In the genomic region with DNA sequence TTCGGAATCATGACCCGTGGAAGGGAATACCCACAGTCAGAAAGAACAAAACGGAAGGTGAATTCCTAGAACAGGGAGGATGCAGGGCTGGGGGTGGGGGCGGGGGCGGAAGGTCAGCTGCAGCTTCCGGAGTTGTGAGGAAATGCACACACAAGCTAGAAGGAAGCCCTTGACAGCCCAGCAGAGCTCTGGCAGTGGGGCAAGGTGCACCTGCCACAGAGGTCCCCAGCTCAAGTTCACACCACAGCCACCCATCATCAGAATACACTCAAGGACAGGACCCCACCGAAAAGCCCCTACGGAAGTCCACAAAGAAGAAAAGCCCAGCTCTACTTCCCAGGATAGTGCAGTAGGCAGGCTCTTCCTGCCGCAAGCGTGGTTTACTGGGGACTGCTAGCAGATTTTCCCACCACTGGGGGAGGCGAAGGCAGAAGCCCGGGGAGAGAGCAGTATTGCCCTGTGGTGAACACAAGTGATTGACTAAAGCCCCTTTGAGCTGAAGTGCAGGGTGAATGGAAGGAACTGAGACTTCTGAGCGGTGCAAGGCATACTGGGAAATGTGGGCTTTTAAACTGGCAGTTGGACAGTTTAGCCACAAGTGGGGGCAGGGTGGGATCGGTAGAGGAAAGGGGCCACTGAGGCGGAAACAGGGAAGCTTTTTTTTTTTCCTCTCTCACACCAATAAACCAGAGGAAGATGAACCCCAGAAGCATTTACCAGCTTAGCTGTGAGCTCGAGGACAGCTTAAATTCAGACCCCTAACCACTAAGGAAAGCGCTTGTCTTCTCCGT, we compare ENCODE assay signal across 8 mouse cellular contexts. TPM values are rescaled to one million over a fixed set of nuclear protein-coding genes. Genes with fewer than 3 reads are reported as not detected.
A peak's percentile ranks its signal among the peaks of the same experiment; 100 is the strongest.
DNase-seq lines count a peak whose midpoint lies in the region; ATAC-seq and TF ChIP-seq lines count a peak whose summit lies in the region.

No protein-coding gene starts in this region.

- intact Hi-C loops in heart, postnatal 25 days (cut with DNase I), result no loop called here
- intact Hi-C loops in heart, postnatal 14 days (cut with DNase I), result no loop called here

- no peaks in the 10 kb centered on the region for H3K9me3 ChIP-seq in lung, embryonic 14.5 days (ENCODE audit: low read depth, low read length)

- H3K27me3 ChIP-seq in lung, embryonic 14.5 days (ENCODE audit: insufficient read depth, low read length), result no peaks in the 10 kb centered on the region

- no peak overlapping the region for H3K4me3 ChIP-seq in lung, embryonic 14.5 days (ENCODE audit: low read depth, low read length)

- 54% methylated on average over 18 of the region's 18 CpGs for WGBS in lung, embryonic 14.5 days

- no peaks in the 10 kb centered on the region for H3K4me1 ChIP-seq in lung, embryonic 14.5 days (ENCODE audit: insufficient read depth)

- peak overlapping the region; percentile 16; the same call in 1 of the 2 replicates for H3K9ac ChIP-seq in lung, embryonic 14.5 days

- H3K4me2 ChIP-seq in lung, embryonic 14.5 days, result peak overlapping the region; percentile 40

- peak overlapping the region; percentile 73 for H3K27ac ChIP-seq in lung, embryonic 14.5 days (ENCODE audit: low read depth)

- peak; percentile 56 to 68 for DNase-seq in heart, adult 18-20 months
- DNase-seq in heart, postnatal 25 days (ENCODE audit: low spot score), result no peak
- peak; percentile 19 to 27 for DNase-seq in heart, postnatal 14 days
- DNase-seq in lung, embryonic 14.5 days, result peak; percentile 28
- peak; percentile 52 to 64 for DNase-seq in spleen, postnatal 10 days (ENCODE audit: low spot score in 2 of 2)
- DNase-seq in adipocyte (ENCODE audit: low spot score), result no peak
- no peak for DNase-seq in ovary, adult 18-20 months (ENCODE audit: low spot score)

- no peaks in the 10 kb centered on the region for H3K36me3 ChIP-seq in lung, embryonic 14.5 days (ENCODE audit: insufficient read depth)

- peak; percentile 73 for ATAC-seq in activated CD4-positive, CD25-positive, alpha-beta regulatory T cell, adult 4 months
- no peak for ATAC-seq in lung, embryonic 14.5 days (ENCODE audit: insufficient read depth)

- no peak for TF ChIP-seq CTCF in lung, embryonic 14.5 days (IDR thresholded peaks at IDR 0.05; ENCODE audit: low read depth)

RNA-seq across cellular contexts. Expression of gene Bex6, which starts 2.5 kb away (rescaled TPM):
- not detected for total RNA-seq in heart, adult 18-20 months (2021)
- not detected for total RNA-seq in heart, postnatal 25 days (2021)
- polyA plus RNA-seq in activated CD4-positive, CD25-positive, alpha-beta regulatory T cell, adult 4 months (2017; shearing (Covaris generic)), result not detected
- total RNA-seq in heart, postnatal 14 days (2021), result not detected
- not detected in 2 replicates for polyA plus RNA-seq in lung, embryonic 14.5 days (2014; fragmentation: Nextera tagmentation; extraction: Ambion mirVana)

RNA-seq across cellular contexts. Expression of gene Nrros, which starts 11.7 kb away (rescaled TPM):
- 1 to 10 TPM; 3.6 to 4.9 TPM for total RNA-seq in heart, adult 18-20 months (2021)
- total RNA-seq in heart, postnatal 25 days (2021), result 1 to 10 TPM; 5.3 to 5.6 TPM
- 10 to 100 TPM; 65.3 to 71.7 TPM for polyA plus RNA-seq in activated CD4-positive, CD25-positive, alpha-beta regulatory T cell, adult 4 months (2017; shearing (Covaris generic))
- 1 to 10 TPM; 5.8 to 7.3 TPM for total RNA-seq in heart, postnatal 14 days (2021)
- 37.6 and 42.6 TPM in 2 replicates for polyA plus RNA-seq in lung, embryonic 14.5 days (2014; fragmentation: Nextera tagmentation; extraction: Ambion mirVana)

Comparison
In these comparisons a context has a peak if more than half of its experiments do, and no peak if none do; other contexts are left out.
1. DNase-seq: peak in heart, adult 18-20 months (2 of 2), heart, postnatal 14 days (2 of 2), lung, embryonic 14.5 days (single experiment) and spleen, postnatal 10 days (2 of 2); none in heart, postnatal 25 days (single experiment), adipocyte (single experiment) and ovary, adult 18-20 months (single experiment).